Mouse (Mus musculus) thymus, adult 2 months (tissue): ENCODE measurements around the gene Gpr26.

Source experiments
- CTCF ChIP-seq: fragments of 200-500 bp; IDR thresholded peaks from 2 replicates; pipeline ENCODE4 v1.5.1; 2012; ENCODE audit warnings: mild to moderate bottlenecking, control low read depth, low read length, moderate library complexity, borderline replicate concordance; ENCODE audit not compliant: control insufficient read depth, poor library complexity, insufficient read depth; ENCODE audit errors: extremely low read depth
- POLR2A ChIP-seq: fragments of 200-500 bp; IDR thresholded peaks from 2 replicates; pipeline ENCODE4 v1.6.1; 2012; ENCODE audit warnings: mild to moderate bottlenecking, low read length, control low read depth, moderate library complexity; ENCODE audit not compliant: control insufficient read depth, poor library complexity, insufficient read depth; ENCODE audit errors: extremely low read depth

DNA sequence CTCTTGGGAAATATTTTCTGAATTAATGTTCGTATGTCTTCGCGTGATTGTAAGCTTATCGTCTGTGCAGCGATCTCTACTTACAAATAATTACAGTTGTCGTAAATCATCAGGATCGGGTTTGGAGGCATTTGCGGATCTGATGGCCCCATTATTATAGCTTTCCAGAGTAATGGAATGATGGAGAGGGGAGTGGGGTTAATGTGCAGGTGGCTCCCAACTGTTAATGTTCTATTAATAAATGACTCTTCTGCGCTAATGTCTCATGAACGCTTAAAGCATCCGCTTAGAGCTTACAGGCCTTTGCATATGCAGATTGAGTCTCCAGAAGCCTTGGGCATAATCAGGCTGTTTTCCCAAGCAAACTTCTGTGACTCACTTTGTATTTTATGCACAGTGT, 12.3 kb downstream of the Gpr26 start:
- no peak for TF ChIP-seq CTCF
- TF ChIP-seq POLR2A: no peak
